Mouse (Mus musculus): ENCODE measurements around the gene Ly6c1. TPM values are rescaled to one million over a fixed set of nuclear protein-coding genes. Genes with fewer than 3 reads are reported as not detected.
"Not testable (repeated sequence)": the region's sequence is repeated elsewhere in the genome, so short reads cannot be mapped to it uniquely, and the experiment has no call there.

Gene Ly6c1
- 2.6 and 3.3 TPM in 2 replicates for polyA plus RNA-seq (2015; fragmentation: Nextera tagmentation; extraction: Ambion mirVana)

DNA sequence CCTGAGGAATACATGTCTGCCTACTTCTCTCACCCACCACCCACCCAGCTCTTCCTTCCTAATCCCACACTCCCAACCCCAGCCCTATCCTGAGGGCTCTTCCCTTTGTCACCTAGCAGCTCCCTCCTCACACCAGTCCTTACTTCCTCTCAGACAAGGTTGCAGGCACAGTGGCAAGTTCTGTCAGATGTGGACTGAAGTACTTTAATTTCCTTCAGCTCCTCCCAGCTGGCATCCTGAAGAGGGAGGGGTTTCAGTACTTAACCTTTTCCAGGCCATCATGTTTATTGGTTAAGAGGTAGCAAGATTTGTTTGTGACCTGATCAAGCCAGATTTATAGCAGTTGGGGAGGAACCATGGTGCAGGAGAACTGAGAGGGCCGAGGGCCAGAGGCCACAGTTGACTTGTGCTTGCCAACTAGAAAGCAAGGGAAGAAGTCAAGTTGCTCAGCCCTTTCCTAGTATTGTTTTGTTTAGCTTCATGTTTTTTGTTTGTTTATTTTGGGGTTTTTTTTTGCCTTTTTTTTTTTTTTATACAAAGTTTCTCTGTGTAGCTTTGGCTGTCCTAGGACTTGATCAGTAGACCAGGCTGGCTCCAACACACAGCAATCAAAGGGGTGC lies at the start of gene Ly6c1:
Ly6c1 (minus strand) TSS at position 189 of the 620 bp plus-strand sequence.
- H3K9ac ChIP-seq; H3K4me1 ChIP-seq (replicated peaks); H3K4me2 ChIP-seq; H3K9me3 ChIP-seq; ATAC-seq (ENCODE audit: low read depth); H3K36me3 ChIP-seq; H3K27ac ChIP-seq (replicated peaks); H3K27me3 ChIP-seq; H3K4me3 ChIP-seq: not testable (repeated sequence)
- WGBS, result 50% methylated on average over 1 of the region's 1 CpGs

DNA sequence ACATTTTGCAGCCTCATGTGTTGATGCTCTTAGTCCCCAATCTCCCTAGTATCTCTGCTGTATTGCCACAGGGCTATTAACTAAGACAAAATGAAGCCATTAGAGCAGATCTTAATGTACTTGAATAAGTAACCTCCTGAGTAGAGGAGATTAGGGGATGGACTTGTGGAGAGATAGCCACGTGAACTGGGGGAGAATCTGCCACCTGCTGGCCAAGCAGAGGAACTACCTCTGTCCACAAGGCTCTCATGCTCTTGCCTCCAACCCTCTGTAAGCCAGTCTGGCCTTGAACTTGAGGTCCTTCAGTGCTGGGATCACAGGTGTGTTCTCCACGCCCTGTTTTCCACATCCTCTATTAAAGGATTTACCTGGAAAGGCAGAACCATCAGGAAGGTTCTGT lies 39.4 kb upstream of the Ly6c1 start:
- H3K4me1 ChIP-seq (replicated peaks); H3K4me2 ChIP-seq; H3K9me3 ChIP-seq; H3K4me3 ChIP-seq; H3K27ac ChIP-seq (replicated peaks); H3K27me3 ChIP-seq; H3K9ac ChIP-seq; ATAC-seq (ENCODE audit: low read depth); H3K36me3 ChIP-seq: not testable (repeated sequence)
- 17% methylated on average over 2 of the region's 2 CpGs for WGBS

DNA sequence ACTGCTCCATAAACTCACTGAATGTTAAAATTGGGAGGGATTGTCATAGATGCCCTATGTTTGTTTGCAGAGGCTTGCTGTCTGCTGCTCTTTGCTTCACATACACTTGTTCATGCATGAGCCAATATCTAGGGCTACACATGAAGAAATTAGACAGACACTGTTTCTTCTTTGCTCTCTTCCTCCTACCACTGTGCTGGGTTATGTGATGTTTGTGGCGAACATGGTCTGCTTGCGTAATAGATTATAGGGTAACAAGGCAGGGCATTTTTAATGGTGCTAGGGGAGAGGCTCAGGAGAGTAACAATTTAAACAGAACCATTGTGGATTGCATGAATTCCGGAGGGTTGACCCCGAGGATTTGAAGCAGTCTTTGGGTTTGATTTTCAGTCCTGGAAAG lies 21.3 kb upstream of the Ly6c1 start:
- no peak overlapping the region for H3K4me3 ChIP-seq
- 91% methylated on average over 4 of the region's 4 CpGs for WGBS
- no peak overlapping the region for H3K27ac ChIP-seq (replicated peaks)
- H3K36me3 ChIP-seq, result no peaks in the 10 kb centered on the region
- no peak overlapping the region for H3K4me2 ChIP-seq
- H3K27me3 ChIP-seq, result no peaks in the 10 kb centered on the region
- H3K9ac ChIP-seq, result no peak overlapping the region
- no peaks in the 10 kb centered on the region for H3K4me1 ChIP-seq (replicated peaks)
- ATAC-seq (ENCODE audit: low read depth), result no peak
- no peaks in the 10 kb centered on the region for H3K9me3 ChIP-seq

DNA sequence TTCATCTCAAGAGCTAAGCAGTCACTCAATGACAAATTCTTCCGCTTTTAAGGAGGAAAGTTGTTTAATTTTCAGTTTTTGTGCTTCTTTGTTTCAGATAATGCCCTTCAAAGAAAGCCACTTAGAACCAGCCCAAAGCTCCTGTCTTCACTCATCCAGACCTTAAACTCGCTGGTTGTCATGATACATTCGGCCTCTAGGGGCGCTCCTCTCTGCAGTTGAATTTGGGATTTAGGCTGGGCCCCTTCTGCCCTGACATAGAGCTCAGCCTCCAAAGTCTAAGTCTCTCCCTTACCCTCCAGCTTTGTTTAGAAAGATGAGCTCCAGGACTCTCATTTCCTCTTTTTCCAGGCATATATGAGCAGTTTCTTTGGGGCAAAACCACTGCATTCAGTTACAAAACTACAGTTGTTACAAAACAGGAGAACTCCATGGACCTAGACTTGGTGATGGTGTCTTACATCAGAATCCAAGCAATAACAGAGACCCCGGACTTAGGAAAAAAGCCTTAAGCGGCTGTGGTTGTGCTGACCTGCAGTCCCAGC lies 13.5 kb upstream of the Ly6c1 start:
- not testable (repeated sequence) for H3K27ac ChIP-seq (replicated peaks); H3K4me1 ChIP-seq (replicated peaks); ATAC-seq (ENCODE audit: low read depth); H3K4me3 ChIP-seq; H3K27me3 ChIP-seq; H3K9ac ChIP-seq; H3K36me3 ChIP-seq; H3K9me3 ChIP-seq; H3K4me2 ChIP-seq
- 37% methylated on average over 6 of the region's 6 CpGs for WGBS

DNA sequence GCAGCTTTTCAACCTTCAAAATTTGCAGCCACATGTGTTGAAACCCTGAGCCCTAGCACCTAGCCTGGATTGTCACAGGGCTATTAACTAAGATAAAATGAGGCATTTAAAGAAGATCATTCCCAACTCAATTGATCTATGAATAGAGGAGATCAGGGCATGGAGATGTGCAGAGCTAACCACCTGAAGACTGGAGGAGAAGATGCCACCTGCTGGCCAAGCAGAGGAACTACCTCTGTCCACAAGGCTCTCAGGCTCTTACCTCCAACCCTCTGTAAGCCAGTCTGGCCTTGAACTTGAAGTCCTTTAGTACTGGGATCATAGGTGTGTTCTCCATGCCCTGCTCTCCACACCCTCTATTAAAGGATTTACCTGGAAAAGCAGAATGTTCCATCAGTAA lies 11.9 kb upstream of the Ly6c1 start:
- no peak overlapping the region for H3K27ac ChIP-seq (replicated peaks)
- no peaks in the 10 kb centered on the region for H3K36me3 ChIP-seq
- no peak overlapping the region for H3K9ac ChIP-seq
- H3K4me3 ChIP-seq, result no peak overlapping the region
- H3K4me2 ChIP-seq, result no peak overlapping the region
- H3K9me3 ChIP-seq, result no peaks in the 10 kb centered on the region
- no peaks in the 10 kb centered on the region for H3K4me1 ChIP-seq (replicated peaks)
- no peak for ATAC-seq (ENCODE audit: low read depth)
- no peaks in the 10 kb centered on the region for H3K27me3 ChIP-seq

DNA sequence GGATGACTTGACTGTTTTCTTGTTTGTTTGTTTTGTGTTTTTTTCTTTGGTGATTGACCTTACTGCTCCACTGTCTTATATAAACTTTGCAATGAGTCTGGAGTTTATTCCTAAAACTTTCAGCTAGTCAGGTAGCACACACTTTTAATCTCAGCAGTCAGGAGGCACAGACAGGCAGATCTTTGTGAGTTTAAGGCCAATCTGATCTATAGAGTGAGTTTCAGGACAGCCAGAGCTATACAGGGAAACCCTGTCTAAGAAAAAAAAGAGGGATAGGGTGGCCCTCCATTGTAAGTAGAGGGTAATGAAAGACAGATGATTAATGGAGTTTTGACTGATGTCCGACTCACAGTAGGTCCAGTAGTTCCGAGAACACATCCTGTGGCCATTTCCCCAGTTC lies 7.4 kb upstream of the Ly6c1 start:
- Histone ChIP-seq H3K27me3 (no peaks in the 10 kb centered on the region), H3K4me1 (replicated peaks) (no peaks in the 10 kb centered on the region), H3K4me3 (no peak overlapping the region), H3K9me3 (no peaks in the 10 kb centered on the region), H3K4me2 (no peak overlapping the region), H3K9ac (no peak overlapping the region), H3K27ac (replicated peaks) (no peak overlapping the region), H3K36me3 (no peaks in the 10 kb centered on the region)
- ATAC-seq (ENCODE audit: low read depth), result no peak
- 86% methylated on average over 2 of the region's 2 CpGs for WGBS

DNA sequence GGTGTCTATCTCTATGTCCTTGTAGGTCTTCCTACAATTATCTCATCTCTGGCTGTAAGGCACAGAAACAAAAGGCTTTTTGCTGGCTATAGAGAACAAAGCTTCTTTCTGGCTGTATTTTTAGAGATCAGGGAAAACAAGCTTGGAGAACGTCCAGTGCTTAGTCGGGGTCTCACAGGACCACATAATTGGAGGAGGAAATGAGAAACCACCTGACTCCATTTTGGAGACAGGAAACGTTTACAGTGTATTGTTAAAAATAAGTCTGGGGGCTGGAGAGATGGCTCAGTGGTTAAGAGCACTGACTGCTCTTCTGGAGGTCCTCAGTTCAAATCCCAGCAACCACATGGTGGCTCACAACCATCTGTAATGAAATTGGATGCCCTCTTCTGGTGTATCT lies 6.8 kb upstream of the Ly6c1 start:
- H3K9me3 ChIP-seq; H3K9ac ChIP-seq; H3K4me1 ChIP-seq (replicated peaks); H3K4me2 ChIP-seq; ATAC-seq (ENCODE audit: low read depth); H3K4me3 ChIP-seq; H3K27ac ChIP-seq (replicated peaks); H3K36me3 ChIP-seq; H3K27me3 ChIP-seq: not testable (repeated sequence)
- 53% methylated on average over 3 of the region's 3 CpGs for WGBS

DNA sequence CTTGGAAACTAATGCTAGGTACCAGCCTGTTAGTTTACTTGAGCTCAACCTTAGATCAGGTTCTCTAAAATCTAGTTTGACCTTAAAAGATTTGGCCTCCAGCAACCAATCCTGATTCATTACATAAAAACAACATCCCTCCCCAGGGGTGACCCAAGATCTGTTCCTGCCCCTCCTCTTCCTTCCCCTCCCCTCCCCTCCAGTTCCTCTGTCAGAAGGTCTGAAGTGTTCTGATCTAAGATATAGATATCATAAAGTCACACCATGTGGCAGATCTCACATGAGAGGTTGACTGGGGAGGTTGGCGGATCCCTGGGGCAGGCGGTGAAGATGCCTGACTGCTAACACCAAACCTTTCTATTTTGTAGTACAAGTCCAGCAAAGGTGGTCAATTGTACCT lies 3.8 kb upstream of the Ly6c1 start:
- H3K36me3 ChIP-seq; H3K27ac ChIP-seq (replicated peaks); H3K9ac ChIP-seq; H3K4me2 ChIP-seq; H3K27me3 ChIP-seq; ATAC-seq (ENCODE audit: low read depth); H3K4me3 ChIP-seq; H3K4me1 ChIP-seq (replicated peaks); H3K9me3 ChIP-seq: not testable (repeated sequence)
- 93% methylated on average over 2 of the region's 2 CpGs for WGBS

DNA sequence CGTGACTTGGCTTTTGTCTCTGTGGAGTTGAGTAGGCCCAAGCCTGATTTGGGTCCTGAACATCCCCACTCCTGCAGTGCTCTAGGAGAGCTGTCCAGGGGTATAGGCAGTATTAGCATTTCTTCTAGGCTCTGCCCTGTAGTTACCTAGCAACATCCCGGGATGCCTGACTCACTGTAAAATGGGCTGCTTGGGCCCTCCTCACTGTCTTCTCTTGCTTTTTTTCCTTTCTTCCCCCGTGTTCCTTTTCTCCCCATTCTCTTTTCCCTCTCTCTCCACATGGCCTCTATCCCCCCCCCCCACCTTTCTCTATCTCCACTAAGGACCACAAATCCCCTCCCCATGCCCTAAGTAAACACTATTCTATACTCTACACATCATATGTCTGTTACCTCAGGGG lies 2.5 kb upstream of the Ly6c1 start:
- H3K9ac ChIP-seq; H3K27ac ChIP-seq (replicated peaks); H3K4me1 ChIP-seq (replicated peaks); H3K36me3 ChIP-seq; H3K27me3 ChIP-seq; H3K4me2 ChIP-seq; ATAC-seq (ENCODE audit: low read depth); H3K9me3 ChIP-seq; H3K4me3 ChIP-seq: not testable (repeated sequence)
- WGBS, result 63% methylated on average over 3 of the region's 3 CpGs

DNA sequence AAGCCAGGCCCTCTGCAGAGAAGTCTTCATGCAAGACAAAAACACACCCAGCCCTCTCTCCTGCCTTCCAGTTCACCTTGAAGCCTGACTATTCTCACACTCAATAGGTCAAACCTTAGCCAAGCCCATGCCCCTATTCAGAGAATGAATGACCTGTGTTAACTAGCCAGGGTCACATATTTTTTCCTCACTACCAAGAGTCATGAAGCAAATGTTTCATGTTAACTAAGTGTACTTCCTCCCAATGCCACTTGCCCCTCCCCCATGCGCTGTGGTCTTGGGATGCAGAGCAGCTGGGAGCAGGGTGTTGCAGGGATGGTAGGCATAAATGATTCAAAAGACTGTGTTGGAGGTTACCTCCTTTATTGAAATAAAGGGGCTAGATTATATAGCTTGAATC lies 2.0 kb upstream of the Ly6c1 start:
- not testable (repeated sequence) for H3K9me3 ChIP-seq; ATAC-seq (ENCODE audit: low read depth); H3K36me3 ChIP-seq; H3K27me3 ChIP-seq; H3K9ac ChIP-seq; H3K4me2 ChIP-seq; H3K4me1 ChIP-seq (replicated peaks); H3K27ac ChIP-seq (replicated peaks); H3K4me3 ChIP-seq
- 84% methylated on average over 1 of the region's 1 CpGs for WGBS

DNA sequence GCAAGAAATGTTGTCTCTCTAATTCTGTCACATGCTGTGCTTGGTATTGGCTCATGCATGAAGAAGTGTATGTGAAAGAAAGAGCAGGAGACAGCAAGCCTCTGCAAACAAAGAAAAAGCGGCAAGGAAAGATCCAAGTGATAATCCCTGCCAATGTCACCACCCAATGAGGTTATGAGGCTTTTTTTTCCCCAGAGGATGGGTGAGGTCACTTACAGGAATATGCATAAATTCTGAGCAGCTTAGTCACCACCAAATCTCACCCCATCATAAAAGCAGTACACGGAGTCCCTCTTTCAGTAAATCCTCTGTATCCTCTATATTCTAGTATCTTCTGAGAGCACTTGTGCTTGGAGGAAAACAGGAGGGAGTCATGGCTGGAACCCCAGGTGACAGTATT lies 1.2 kb upstream of the Ly6c1 start:
- H3K4me1 ChIP-seq (replicated peaks); H3K27ac ChIP-seq (replicated peaks); H3K4me3 ChIP-seq; H3K4me2 ChIP-seq; H3K9me3 ChIP-seq; H3K9ac ChIP-seq; ATAC-seq (ENCODE audit: low read depth); H3K27me3 ChIP-seq; H3K36me3 ChIP-seq: not testable (repeated sequence)
- 85% methylated on average over 2 of the region's 2 CpGs for WGBS

DNA sequence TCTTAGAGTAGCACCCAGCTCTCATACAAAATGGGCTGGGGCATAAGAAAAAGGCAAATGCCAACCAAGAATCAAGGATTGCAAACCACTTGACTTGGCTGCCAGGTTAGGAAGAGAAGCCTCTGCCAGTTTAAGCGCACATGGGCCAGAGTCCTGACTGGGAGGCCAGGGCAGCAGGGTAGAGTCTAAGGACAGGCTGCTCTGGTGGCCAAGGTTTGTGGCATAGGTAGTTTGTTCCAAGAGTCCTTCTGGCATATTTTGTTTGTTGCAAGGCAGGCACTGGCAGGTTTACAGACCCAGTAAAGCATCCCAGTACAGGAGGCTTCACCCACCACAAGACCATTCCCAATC lies 685 bp downstream of the Ly6c1 start:
- not testable (repeated sequence) for H3K4me1 ChIP-seq (replicated peaks); H3K36me3 ChIP-seq; H3K9me3 ChIP-seq; H3K27me3 ChIP-seq; H3K9ac ChIP-seq; H3K4me2 ChIP-seq; H3K4me3 ChIP-seq; H3K27ac ChIP-seq (replicated peaks); ATAC-seq (ENCODE audit: low read depth)
- 90% methylated on average over 1 of the region's 1 CpGs for WGBS

DNA sequence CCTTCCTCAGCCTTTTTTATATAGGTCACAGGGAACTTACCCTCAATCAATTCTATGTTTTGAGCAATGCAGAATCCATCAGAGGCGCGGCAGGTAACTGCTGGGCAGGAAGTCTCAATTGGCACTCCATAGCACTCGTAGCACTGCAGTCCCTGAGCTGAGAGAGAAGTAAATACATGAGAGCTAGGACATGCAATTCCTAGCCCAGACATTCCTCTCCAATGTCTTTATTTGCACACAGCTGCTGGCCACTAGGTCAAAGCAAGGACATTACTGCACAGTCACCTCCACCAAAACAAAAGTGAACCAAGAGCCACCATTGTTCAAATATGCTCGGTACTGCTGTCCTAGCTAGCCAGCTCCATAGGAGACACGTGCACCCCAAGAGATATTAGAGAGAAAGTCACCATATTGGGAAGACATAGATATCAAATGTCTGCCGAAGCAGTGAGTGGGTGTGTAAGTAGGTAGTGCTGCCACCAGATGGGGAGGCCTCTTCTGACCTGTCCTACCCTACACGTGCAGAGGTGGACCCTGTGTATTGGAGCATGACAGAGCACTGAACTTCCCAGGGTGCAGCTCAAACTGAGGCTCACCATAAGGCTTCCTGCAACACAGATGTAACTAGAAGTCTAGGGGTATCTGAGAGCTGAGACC lies 1.2 kb downstream of the Ly6c1 start:
- H3K4me1 ChIP-seq (replicated peaks); H3K36me3 ChIP-seq; H3K9me3 ChIP-seq; H3K4me3 ChIP-seq; ATAC-seq (ENCODE audit: low read depth); H3K4me2 ChIP-seq; H3K27me3 ChIP-seq; H3K27ac ChIP-seq (replicated peaks); H3K9ac ChIP-seq: not testable (repeated sequence)
- WGBS, result 85% methylated on average over 5 of the region's 7 CpGs
